ENCODE assay signal across 8 mouse cellular contexts in the genomic region with DNA sequence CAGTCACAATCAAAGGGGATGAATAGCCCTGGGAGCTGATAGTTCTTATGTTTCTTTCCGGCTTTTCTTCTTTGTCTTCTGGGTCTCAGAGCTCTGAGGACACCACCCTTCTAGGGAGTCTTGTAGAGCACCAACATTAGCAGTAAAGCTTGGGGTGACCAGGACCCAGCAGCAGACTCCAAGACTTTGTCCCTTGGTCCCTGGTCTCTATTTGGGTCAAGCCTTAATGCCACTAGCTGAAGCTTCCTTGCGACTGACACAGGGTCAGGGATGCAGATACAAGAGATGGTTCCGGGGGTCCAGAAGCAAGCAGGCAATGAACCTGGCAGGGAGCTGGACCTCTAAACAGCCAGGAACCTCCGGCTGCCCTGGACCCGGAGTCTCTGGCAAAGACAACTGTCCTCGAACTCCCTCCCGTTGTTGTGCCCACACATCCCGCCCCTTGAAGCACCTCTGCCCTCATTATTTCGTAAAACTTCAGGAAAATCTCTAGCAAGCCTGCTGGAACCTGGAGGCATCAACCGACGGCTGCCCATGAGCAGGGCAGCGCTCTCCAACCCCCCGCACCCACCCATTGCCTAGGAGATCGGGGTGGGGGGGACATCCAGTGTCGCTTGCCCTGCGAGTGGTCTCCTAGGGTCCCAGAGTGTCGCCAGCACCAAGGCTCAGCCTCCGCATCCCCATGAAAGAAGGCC. TPM values are rescaled to one million over a fixed set of nuclear protein-coding genes. Genes with fewer than 3 reads are reported as not detected.
DNase-seq lines count a peak whose midpoint lies in the region; ATAC-seq and TF ChIP-seq lines count a peak whose summit lies in the region.

No protein-coding gene starts in this region.

- H3K36me3 ChIP-seq in heart, embryonic 10.5 days: no peaks in the 10 kb centered on the region
- no peaks in the 10 kb centered on the region for H3K36me3 ChIP-seq in ES-Bruce4 (ENCODE audit: control insufficient read depth, insufficient read depth, low read length, poor library complexity, severe bottlenecking)
- no peaks in the 10 kb centered on the region for H3K36me3 ChIP-seq in hindbrain, embryonic 11.5 days (ENCODE audit: control insufficient read depth, insufficient read depth, low read length)
- H3K36me3 ChIP-seq in liver, postnatal 0 days (replicated peaks; ENCODE audit: insufficient read depth, low read length): no peaks in the 10 kb centered on the region

- TF ChIP-seq CTCF in ES-Bruce4 (IDR thresholded peaks at IDR 0.05; ENCODE audit: low read depth, low read length): no peak
- no peak for TF ChIP-seq CTCF in liver, postnatal 0 days (IDR thresholded peaks at IDR 0.05; ENCODE audit: low read depth)

- peak overlapping the region; percentile 80 for H3K27ac ChIP-seq in heart, embryonic 10.5 days
- no peak overlapping the region for H3K27ac ChIP-seq in ES-Bruce4 (ENCODE audit: insufficient read depth, low read length)
- no peak overlapping the region for H3K27ac ChIP-seq in hindbrain, embryonic 11.5 days (ENCODE audit: low read depth, low read length)
- H3K27ac ChIP-seq in liver, postnatal 0 days (ENCODE audit: low read depth): no peak overlapping the region

- peak overlapping the region; percentile 70 for H3K4me3 ChIP-seq in heart, embryonic 10.5 days
- H3K4me3 ChIP-seq in ES-Bruce4 (ENCODE audit: low read depth, low read length): peak overlapping the region; percentile 65
- peak overlapping the region; percentile 45 for H3K4me3 ChIP-seq in hindbrain, embryonic 11.5 days (ENCODE audit: low read depth, low read length)
- H3K4me3 ChIP-seq in liver, postnatal 0 days (ENCODE audit: low read depth, low read length): peak overlapping the region; percentile 26

- H3K4me2 ChIP-seq in hindbrain, embryonic 11.5 days (replicated peaks; ENCODE audit: low read depth, low read length): peak overlapping the region; percentile 80
- peak overlapping the region; percentile 55 for H3K4me2 ChIP-seq in liver, postnatal 0 days (ENCODE audit: low read depth, low read length)

- H3K9me3 ChIP-seq in heart, embryonic 10.5 days: no peaks in the 10 kb centered on the region
- no peaks in the 10 kb centered on the region for H3K9me3 ChIP-seq in ES-Bruce4 (replicated peaks; ENCODE audit: control insufficient read depth, insufficient read depth, low read length, poor library complexity, severe bottlenecking)
- no peaks in the 10 kb centered on the region for H3K9me3 ChIP-seq in hindbrain, embryonic 11.5 days (ENCODE audit: control insufficient read depth, low read length)
- no peaks in the 10 kb centered on the region for H3K9me3 ChIP-seq in liver, postnatal 0 days (ENCODE audit: low read length)

- peaks cover 28% of the 10 kb centered on the region for H3K4me1 ChIP-seq in heart, embryonic 10.5 days
- H3K4me1 ChIP-seq in ES-Bruce4 (ENCODE audit: control insufficient read depth, insufficient read depth, low read length): no peaks in the 10 kb centered on the region
- H3K4me1 ChIP-seq in hindbrain, embryonic 11.5 days (replicated peaks; ENCODE audit: control insufficient read depth, insufficient read depth, low read length): no peaks in the 10 kb centered on the region; the same call in none of the 2 replicates
- H3K4me1 ChIP-seq in liver, postnatal 0 days (ENCODE audit: insufficient read depth): no peaks in the 10 kb centered on the region

- 5% methylated on average over 18 of the region's 18 CpGs for WGBS in heart, embryonic 10.5 days
- 5% methylated on average over 18 of the region's 18 CpGs for WGBS in hindbrain, embryonic 11.5 days
- 5% methylated on average over 18 of the region's 18 CpGs for WGBS in liver, postnatal 0 days (ENCODE audit: insufficient replicate concordance)

- no peak for DNase-seq in heart, embryonic 10.5 days (ENCODE audit: low spot score)
- DNase-seq in heart, adult 9 months (ENCODE audit: low spot score in 2 of 2): no peak
- DNase-seq in hindbrain, embryonic 11.5 days (ENCODE audit: low spot score): peak; percentile 46
- DNase-seq in liver, postnatal 0 days: no peak
- no peak for DNase-seq in frontal cortex, adult 2 months (ENCODE audit: extremely low spot score in 1 of 2, low spot score in 1 of 2)
- DNase-seq in thymus, postnatal 4 days: no peak

- peak overlapping the region; percentile 78 for H3K9ac ChIP-seq in ES-Bruce4 (ENCODE audit: low read depth, poor library complexity, severe bottlenecking)
- peak overlapping the region; percentile 68 for H3K9ac ChIP-seq in hindbrain, embryonic 11.5 days (ENCODE audit: low read depth, low read length)
- no peak overlapping the region for H3K9ac ChIP-seq in liver, postnatal 0 days (replicated peaks)

- no peak for TF ChIP-seq POLR2A in ES-Bruce4 (IDR thresholded peaks at IDR 0.05; ENCODE audit: insufficient read depth, low read length)

- no peak for ATAC-seq in hindbrain, embryonic 11.5 days (ENCODE audit: low FRiP score)
- no peak for ATAC-seq in liver, postnatal 0 days
- no peak for ATAC-seq in granulocyte monocyte progenitor cell, adult 5-6 weeks (replicated peaks; ENCODE audit: poor library complexity, severe bottlenecking)

- no peak for TF ChIP-seq EP300 in ES-Bruce4 (IDR thresholded peaks at IDR 0.05; ENCODE audit: insufficient read depth, low read depth, low read length)
- no peak for TF ChIP-seq EP300 in liver, postnatal 0 days (IDR thresholded peaks at IDR 0.05; ENCODE audit: low read depth)

- H3K27me3 ChIP-seq in heart, embryonic 10.5 days (ENCODE audit: insufficient read depth, poor library complexity, severe bottlenecking): peaks cover 58% of the 10 kb centered on the region
- H3K27me3 ChIP-seq in ES-Bruce4 (ENCODE audit: control insufficient read depth, insufficient read depth, low read length, poor library complexity, severe bottlenecking): peaks cover 8% of the 10 kb centered on the region
- peaks cover 31% of the 10 kb centered on the region for H3K27me3 ChIP-seq in hindbrain, embryonic 11.5 days (ENCODE audit: control insufficient read depth, insufficient read depth, low read length)
- H3K27me3 ChIP-seq in liver, postnatal 0 days (ENCODE audit: insufficient read depth, low read length): peaks cover 49% of the 10 kb centered on the region

RNA-seq across cellular contexts. Expression of a gene that starts 0.7 kb away (rescaled TPM):
- 1.1 and 3.1 TPM in 2 replicates for polyA plus RNA-seq in heart, embryonic 10.5 days (2016; fragmentation: Nextera tagmentation; extraction: Ambion mirVana)
- polyA plus RNA-seq in ES-Bruce4 (2011; ENCODE audit: insufficient read depth, insufficient read length, low read depth, missing spikeins): 0.33 and 0.40 TPM in 2 replicates
- polyA plus RNA-seq in hindbrain, embryonic 11.5 days (2014; fragmentation: Nextera tagmentation; extraction: Ambion mirVana): 5.4 and 5.7 TPM in 2 replicates
- polyA plus RNA-seq in liver, postnatal 0 days (2015; fragmentation: Nextera tagmentation; extraction: Ambion mirVana): 0.05 and 0.07 TPM in 2 replicates
- total RNA-seq in granulocyte monocyte progenitor cell, adult 5-6 weeks (2014; fragmentation: Nextera tagmentation): not detected in 2 replicates
- not detected in 2 replicates for total RNA-seq in granulocyte monocyte progenitor cell, adult 5-6 weeks (2017)
- polyA plus RNA-seq in frontal cortex, adult 2 months (2012; rRNA removed): 9.6 and 11.8 TPM in 2 replicates
